Mouse (Mus musculus): ENCODE data around the gene Rd3. TPM values are rescaled to one million over a fixed set of nuclear protein-coding genes. Genes with fewer than 3 reads are reported as not detected.
A peak's percentile ranks its signal among the peaks of the same experiment; 100 is the strongest.

The Rd3 gene
- total and polyA plus RNA-seq, 3 experiments: not detected

- peaks cover 9 to 11% of the 10 kb centered on the region in 2 experiments for H3K27me3 ChIP-seq (ENCODE audit: control insufficient read depth in 1 of 2, insufficient read depth in 2 of 2, low read length in 2 of 2)
- no peak for DNase-seq (ENCODE audit: low read depth, low spot score)
- H3K4me1 ChIP-seq (ENCODE audit: control insufficient read depth in 1 of 2, insufficient read depth in 2 of 2, low read length in 2 of 2): no peaks in the 10 kb centered on the region
- H3K79me2 ChIP-seq (ENCODE audit: control insufficient read depth, insufficient read depth, low read length, poor library complexity): no peaks in the 10 kb centered on the region
- no peak overlapping the region for H3K27ac ChIP-seq (ENCODE audit: control insufficient read depth, low read depth, low read length)
- TF ChIP-seq MYC (IDR thresholded peaks at IDR 0.05; ENCODE audit: low read depth, low read length) (no peak), GATA1 (IDR thresholded peaks at IDR 0.05; ENCODE audit: low read depth, low read length) (no peak), E2F4 (IDR thresholded peaks at IDR 0.05; ENCODE audit: borderline replicate concordance, low read depth, low read length) (no peak)
- no peaks in the 10 kb centered on the region for H3K9me3 ChIP-seq (replicated peaks; ENCODE audit: insufficient read depth, low read length)
- H3K4me3 ChIP-seq (ENCODE audit: control insufficient read depth in 1 of 2, insufficient read depth in 1 of 2, low read depth in 2 of 2, low read length in 2 of 2): no peak overlapping the region
- H3K36me3 ChIP-seq (ENCODE audit: control insufficient read depth in 1 of 2, insufficient read depth in 2 of 2, low read length in 2 of 2): no peaks in the 10 kb centered on the region
- no peak overlapping the region for H3K9ac ChIP-seq (ENCODE audit: control insufficient read depth, low read depth, low read length, poor library complexity, severe bottlenecking)
Measured at GRCm38 (mm10) chr1:191969939-191970338, 7.2 kb upstream of the Rd3 start.

- Histone ChIP-seq H3K4me1 (ENCODE audit: control insufficient read depth in 1 of 2, insufficient read depth in 2 of 2, low read length in 2 of 2) (no peaks in the 10 kb centered on the region), H3K9me3 (replicated peaks; ENCODE audit: insufficient read depth, low read length) (no peaks in the 10 kb centered on the region), H3K9ac (ENCODE audit: control insufficient read depth, low read depth, low read length, poor library complexity, severe bottlenecking) (no peak overlapping the region), H3K27ac (ENCODE audit: control insufficient read depth, low read depth, low read length) (no peak overlapping the region), H3K27me3 (ENCODE audit: control insufficient read depth in 1 of 2, insufficient read depth in 2 of 2, low read length in 2 of 2) (peaks cover 7 to 17% of the 10 kb centered on the region in 2 experiments), H3K36me3 (ENCODE audit: control insufficient read depth in 1 of 2, insufficient read depth in 2 of 2, low read length in 2 of 2) (no peaks in the 10 kb centered on the region), H3K4me3 (ENCODE audit: control insufficient read depth in 1 of 2, insufficient read depth in 1 of 2, low read depth in 2 of 2, low read length in 2 of 2) (no peak overlapping the region), H3K79me2 (ENCODE audit: control insufficient read depth, insufficient read depth, low read length, poor library complexity) (no peaks in the 10 kb centered on the region)
- no peak for TF ChIP-seq GABPA (IDR thresholded peaks at IDR 0.05; ENCODE audit: low read depth, low read length)
- no peak for TF ChIP-seq NRF1 (IDR thresholded peaks at IDR 0.05; ENCODE audit: insufficient read depth, low read depth, low read length, poor library complexity, severe bottlenecking)
- DNase-seq (ENCODE audit: low read depth, low spot score): no peak
Measured at GRCm38 (mm10) chr1:191974509-191975405, 2.4 kb upstream of the Rd3 start.

- Histone ChIP-seq H3K27me3 (ENCODE audit: control insufficient read depth in 1 of 2, insufficient read depth in 2 of 2, low read length in 2 of 2) (peaks cover 0 to 4% of the 10 kb centered on the region in 2 experiments; a peak in 2 of 4 replicates), H3K36me3 (ENCODE audit: control insufficient read depth in 1 of 2, insufficient read depth in 2 of 2, low read length in 2 of 2) (no peaks in the 10 kb centered on the region), H3K4me1 (ENCODE audit: control insufficient read depth in 1 of 2, insufficient read depth in 2 of 2, low read length in 2 of 2) (no peaks in the 10 kb centered on the region), H3K79me2 (ENCODE audit: control insufficient read depth, insufficient read depth, low read length, poor library complexity) (no peaks in the 10 kb centered on the region), H3K4me3 (ENCODE audit: control insufficient read depth in 1 of 2, insufficient read depth in 1 of 2, low read depth in 2 of 2, low read length in 2 of 2) (no peak overlapping the region), H3K27ac (ENCODE audit: control insufficient read depth, low read depth, low read length) (no peak overlapping the region), H3K9me3 (replicated peaks; ENCODE audit: insufficient read depth, low read length) (no peaks in the 10 kb centered on the region), H3K9ac (ENCODE audit: control insufficient read depth, low read depth, low read length, poor library complexity, severe bottlenecking) (no peak overlapping the region)
- DNase-seq (ENCODE audit: low read depth, low spot score): peak; percentile 10
- no peak for TF ChIP-seq USF1 (IDR thresholded peaks at IDR 0.05; ENCODE audit: low read depth, low read length)
- TF ChIP-seq BHLHE40 (IDR thresholded peaks at IDR 0.05; ENCODE audit: borderline replicate concordance, low read depth, low read length): no peak
- no peak for TF ChIP-seq ZMIZ1 (IDR thresholded peaks at IDR 0.05; ENCODE audit: low read depth, low read length)
- no peak for TF ChIP-seq USF2 (IDR thresholded peaks at IDR 0.05; ENCODE audit: borderline replicate concordance in 1 of 2, insufficient read depth in 1 of 2, low read depth in 1 of 2, low read length in 2 of 2)
Measured at GRCm38 (mm10) chr1:191981426-191982102, 4.4 kb downstream of the Rd3 start.

All from MEL (cell line).